Mouse (Mus musculus) E14TG2a.4 (cell line): ENCODE results near the gene Tcf7l1.

Experiments used
- H3K27me3 ChIP-seq: 2 replicates; pipeline ENCODE4 v1.6.1; 2014; ENCODE audit warnings: low read length, control low read depth; ENCODE audit not compliant: insufficient read depth
- H3K36me3 ChIP-seq: 2 replicates; pipeline ENCODE4 v1.6.1; 2014; ENCODE audit warnings: low read length, control low read depth; ENCODE audit not compliant: insufficient read depth
- H3K4me1 ChIP-seq: replicated peaks from 2 replicates; pipeline ENCODE4 v1.6.1; 2014; ENCODE audit warnings: low read depth, low read length, control low read depth
- H3K4me3 ChIP-seq: replicated peaks from 2 replicates; pipeline ENCODE4 v1.5.1; 2014; ENCODE audit warnings: mild to moderate bottlenecking, low read length
- H3K9me3 ChIP-seq: 2 replicates; pipeline ENCODE4 v1.6.1; 2014; ENCODE audit warnings: low read length, control low read depth
- CTCF ChIP-seq: conservative IDR thresholded peaks from 2 replicates; pipeline ENCODE4 v1.5.1; 2014; ENCODE audit warnings: low read length
- NANOG ChIP-seq: IDR thresholded peaks from 2 replicates; pipeline ENCODE4 v1.6.1; 2014; ENCODE audit warnings: borderline replicate concordance, low read length, mixed read lengths
- POU5F1 ChIP-seq: IDR thresholded peaks from 2 replicates; pipeline ENCODE4 v1.6.1; 2014; ENCODE audit warnings: low read length, borderline replicate concordance

Gene Tcf7l1

GRCm38 (mm10) chr6:72593011-72593803, 195.8 kb downstream of the Tcf7l1 start:
- Histone ChIP-seq H3K4me3 (no peak overlapping the region), H3K36me3 (0 out of 2 replicates have a peak, but pooled peaks cover 6% of the 10 kb centered on the region), H3K9me3 (no peaks in the 10 kb centered on the region), H3K27me3 (no peaks in the 10 kb centered on the region; the same call in 1 of the 2 replicates), H3K4me1 (peaks cover 15% of the 10 kb centered on the region)
- TF ChIP-seq POU5F1 (no peak), CTCF (no peak), NANOG (no peak)

- H3K4me1 ChIP-seq: 0 out of 2 replicates have a peak, but pooled peaks cover 3% of the 10 kb centered on the region
- 0 out of 2 replicates have a peak, but pooled peaks cover 10% of the 10 kb centered on the region for H3K36me3 ChIP-seq
- H3K27me3 ChIP-seq: no peaks in the 10 kb centered on the region
- H3K9me3 ChIP-seq: no peaks in the 10 kb centered on the region
- H3K4me3 ChIP-seq: no peak overlapping the region
- no peak for TF ChIP-seq POU5F1
- no peak for TF ChIP-seq CTCF
- TF ChIP-seq NANOG: no peak
Observed at GRCm38 (mm10) chr6:72590111-72590510, 198.9 kb downstream of the Tcf7l1 start.

GRCm38 (mm10) chr6:72588307-72588706, 200.7 kb downstream of the Tcf7l1 start:
- H3K9me3 ChIP-seq: no peaks in the 10 kb centered on the region
- 0 out of 2 replicates have a peak, but pooled peaks cover 4% of the 10 kb centered on the region for H3K36me3 ChIP-seq
- H3K4me1 ChIP-seq: 0 out of 2 replicates have a peak, but pooled peaks cover 8% of the 10 kb centered on the region
- no peaks in the 10 kb centered on the region for H3K27me3 ChIP-seq
- no peak overlapping the region for H3K4me3 ChIP-seq
- TF ChIP-seq NANOG (no peak), POU5F1 (no peak), CTCF (no peak)

GRCm38 (mm10) chr6:72586701-72587100, 202.4 kb downstream of the Tcf7l1 start:
- peaks cover 14% of the 10 kb centered on the region for H3K4me1 ChIP-seq
- no peak overlapping the region for H3K4me3 ChIP-seq
- H3K36me3 ChIP-seq: 0 out of 2 replicates have a peak, but pooled peaks cover 4% of the 10 kb centered on the region
- no peaks in the 10 kb centered on the region for H3K27me3 ChIP-seq
- no peaks in the 10 kb centered on the region for H3K9me3 ChIP-seq
- TF ChIP-seq CTCF (no peak), NANOG (no peak), POU5F1 (no peak)

- no peaks in the 10 kb centered on the region for H3K9me3 ChIP-seq
- TF ChIP-seq CTCF (no peak), NANOG (no peak)
- H3K27me3 ChIP-seq: no peaks in the 10 kb centered on the region
- peaks cover 16% of the 10 kb centered on the region for H3K4me1 ChIP-seq
- H3K4me3 ChIP-seq: no peak overlapping the region
- H3K36me3 ChIP-seq: 0 out of 2 replicates have a peak, but pooled peaks cover 15% of the 10 kb centered on the region
Observed at GRCm38 (mm10) chr6:72584154-72584553, 204.9 kb downstream of the Tcf7l1 start.

GRCm38 (mm10) chr6:72583211-72583839, 205.7 kb downstream of the Tcf7l1 start:
- H3K36me3 ChIP-seq: 0 out of 2 replicates have a peak, but pooled peaks cover 17% of the 10 kb centered on the region
- TF ChIP-seq CTCF (no peak), POU5F1 (no peak), NANOG (no peak)
- H3K4me3 ChIP-seq: no peak overlapping the region
- no peaks in the 10 kb centered on the region for H3K9me3 ChIP-seq
- H3K27me3 ChIP-seq: no peaks in the 10 kb centered on the region
- H3K4me1 ChIP-seq: peaks cover 16% of the 10 kb centered on the region

- H3K4me3 ChIP-seq: no peak overlapping the region
- no peaks in the 10 kb centered on the region for H3K27me3 ChIP-seq
- TF ChIP-seq POU5F1: no peak
- TF ChIP-seq CTCF: no peak
- no peak for TF ChIP-seq NANOG
- H3K4me1 ChIP-seq: peaks cover 16% of the 10 kb centered on the region
- peaks cover 30% of the 10 kb centered on the region for H3K36me3 ChIP-seq
- H3K9me3 ChIP-seq: no peaks in the 10 kb centered on the region
Observed at GRCm38 (mm10) chr6:72581625-72582382, 207.2 kb downstream of the Tcf7l1 start.
